Mouse (Mus musculus): ENCODE measurements at regions not wholly inside any gene's neighbourhood (a gene's known extent, or its start where the extent isn't known, plus 50 kb on each side); places are given as distances from the start of the nearest gene placed in this dataset.

DNA sequence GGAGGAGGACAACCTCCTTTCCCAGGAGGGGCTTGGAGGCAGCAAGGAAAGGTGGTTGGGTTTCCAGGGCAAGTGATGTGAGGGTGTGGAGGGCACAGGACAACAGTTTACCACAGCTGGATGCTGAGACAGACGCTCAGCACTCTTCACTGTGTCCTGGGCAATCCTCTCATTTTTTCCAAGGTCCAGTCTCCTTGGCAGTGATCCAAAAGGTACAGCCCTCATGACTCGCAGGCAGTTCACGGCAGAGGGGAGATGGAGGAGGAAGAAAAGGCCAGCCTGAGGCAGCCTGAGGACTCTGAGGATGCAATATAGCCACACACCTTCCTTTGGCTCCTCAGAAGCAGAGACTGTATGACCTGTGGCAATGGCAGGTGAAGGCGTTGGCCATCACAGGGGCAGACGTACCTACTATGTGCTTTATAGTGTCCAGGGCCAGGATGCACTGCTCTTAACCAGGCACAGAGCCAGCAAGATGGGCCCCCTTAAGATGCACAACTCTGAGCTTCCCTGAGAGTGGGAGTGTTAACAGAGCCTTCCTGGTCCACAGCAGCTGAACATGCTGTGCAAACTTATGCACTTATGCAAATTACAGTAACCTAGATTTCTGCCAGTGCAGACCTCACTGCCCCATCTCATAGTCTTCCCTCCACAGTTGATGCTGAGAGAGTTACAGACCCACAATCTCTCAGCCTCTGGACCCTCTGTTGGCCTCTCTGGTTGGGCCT, 181.2 kb downstream of the Glrx3 start:
- no peak for ATAC-seq (ENCODE audit: low FRiP score)
- no peaks in the 10 kb centered on the region for H3K27me3 ChIP-seq (ENCODE audit: control insufficient read depth, insufficient read depth, low read length)
- DNase-seq (ENCODE audit: low spot score), result no peak
- no peak overlapping the region for H3K4me2 ChIP-seq (replicated peaks)
- no peak overlapping the region for H3K9ac ChIP-seq
- no peaks in the 10 kb centered on the region for H3K9me3 ChIP-seq (ENCODE audit: control insufficient read depth, low read length)
- 69% methylated on average over 5 of the region's 5 CpGs for WGBS
- H3K4me1 ChIP-seq (replicated peaks; ENCODE audit: control insufficient read depth, insufficient read depth, low read length), result no peaks in the 10 kb centered on the region; the same call in 1 of the 2 replicates
- no peak overlapping the region for H3K27ac ChIP-seq
- H3K36me3 ChIP-seq (replicated peaks; ENCODE audit: control insufficient read depth, insufficient read depth), result no peaks in the 10 kb centered on the region
- no peak overlapping the region for H3K4me3 ChIP-seq (replicated peaks; ENCODE audit: low read length)

DNA sequence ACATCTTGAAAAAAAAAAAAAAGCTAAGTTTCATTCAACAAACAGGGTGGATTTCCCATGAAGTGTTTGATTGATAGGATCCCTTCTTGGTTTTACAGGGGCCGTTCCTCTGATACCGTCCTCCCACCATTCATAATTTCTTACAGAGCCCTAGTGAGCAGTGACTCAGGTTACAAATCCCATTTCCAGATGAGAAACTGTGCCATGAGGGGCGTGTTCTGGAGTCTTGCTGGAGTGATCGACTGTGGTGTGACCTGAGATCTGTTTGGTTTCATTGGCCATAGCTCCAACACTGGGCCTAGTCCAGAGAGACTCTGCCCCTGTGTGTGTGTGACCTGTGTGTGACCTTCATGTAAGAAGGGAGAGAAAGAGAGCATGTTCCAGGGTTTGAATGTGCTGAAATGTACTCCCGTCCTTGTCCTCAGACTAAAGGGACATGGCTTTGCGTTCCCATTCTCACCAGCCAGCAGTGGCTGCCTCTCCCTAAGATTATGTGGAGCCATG, 181.9 kb downstream of the Glrx3 start:
- no peak for DNase-seq (ENCODE audit: low spot score)
- Histone ChIP-seq H3K4me1 (replicated peaks; ENCODE audit: control insufficient read depth, insufficient read depth, low read length) (no peaks in the 10 kb centered on the region; the same call in 1 of the 2 replicates), H3K27me3 (ENCODE audit: control insufficient read depth, insufficient read depth, low read length) (no peaks in the 10 kb centered on the region), H3K27ac (no peak overlapping the region), H3K36me3 (replicated peaks; ENCODE audit: control insufficient read depth, insufficient read depth) (no peaks in the 10 kb centered on the region), H3K4me3 (replicated peaks; ENCODE audit: low read length) (no peak overlapping the region), H3K4me2 (replicated peaks) (no peak overlapping the region), H3K9ac (no peak overlapping the region), H3K9me3 (ENCODE audit: control insufficient read depth, low read length) (no peaks in the 10 kb centered on the region)
- WGBS, result 78% methylated on average over 6 of the region's 6 CpGs
- ATAC-seq (ENCODE audit: low FRiP score), result no peak

DNA sequence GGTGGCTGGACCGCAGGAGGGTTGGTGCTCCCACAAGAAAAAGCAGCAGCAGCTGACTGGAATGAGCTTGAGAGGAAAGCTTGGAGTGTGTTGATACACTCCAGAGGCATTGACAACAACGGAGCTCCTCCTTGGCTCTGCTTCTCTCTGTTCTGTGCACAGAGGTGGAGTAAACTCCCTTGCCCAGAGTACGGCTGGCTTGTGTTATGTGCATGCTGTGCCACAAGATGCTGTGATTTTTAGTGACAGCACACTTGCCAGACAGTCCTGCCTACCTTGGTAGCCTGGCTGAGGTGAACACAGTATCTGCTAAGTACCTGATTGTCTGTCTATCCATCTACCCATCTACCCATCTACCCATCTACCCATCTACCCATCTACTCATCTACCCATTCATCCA, 190.9 kb downstream of the Glrx3 start:
- 91% methylated on average over 3 of the region's 3 CpGs for WGBS
- no peaks in the 10 kb centered on the region for H3K36me3 ChIP-seq (replicated peaks; ENCODE audit: control insufficient read depth, insufficient read depth)
- H3K4me2 ChIP-seq (replicated peaks), result no peak overlapping the region
- H3K4me3 ChIP-seq (replicated peaks; ENCODE audit: low read length), result no peak overlapping the region
- H3K9ac ChIP-seq, result no peak overlapping the region
- H3K27ac ChIP-seq, result no peak overlapping the region
- H3K27me3 ChIP-seq (ENCODE audit: control insufficient read depth, insufficient read depth, low read length), result no peaks in the 10 kb centered on the region
- DNase-seq (ENCODE audit: low spot score), result no peak
- H3K4me1 ChIP-seq (replicated peaks; ENCODE audit: control insufficient read depth, insufficient read depth, low read length), result no peaks in the 10 kb centered on the region
- H3K9me3 ChIP-seq (ENCODE audit: control insufficient read depth, low read length), result no peaks in the 10 kb centered on the region
- no peak for ATAC-seq (ENCODE audit: low FRiP score)

DNA sequence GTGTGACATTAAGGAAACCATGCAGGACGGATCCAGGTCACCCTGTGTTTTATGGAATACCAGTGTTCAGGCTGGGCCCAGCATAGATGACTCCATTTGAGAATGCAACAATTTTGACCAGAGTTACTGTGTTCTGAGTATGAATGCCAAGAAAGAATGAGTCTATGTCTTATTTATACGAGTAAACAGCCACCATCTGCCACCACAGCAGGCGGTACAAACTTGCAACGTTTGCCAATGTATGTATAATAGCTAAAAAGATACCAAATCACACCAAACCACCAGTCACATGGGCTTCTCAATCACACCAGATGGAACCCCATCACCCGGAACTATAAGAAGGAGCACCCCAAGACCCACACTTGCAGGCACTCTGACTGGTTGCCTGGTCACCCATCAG, 192.1 kb downstream of the Glrx3 start:
- ATAC-seq (ENCODE audit: low FRiP score) (no peak), DNase-seq (ENCODE audit: low spot score) (no peak)
- H3K9me3 ChIP-seq (ENCODE audit: control insufficient read depth, low read length), result no peaks in the 10 kb centered on the region
- H3K4me1 ChIP-seq (replicated peaks; ENCODE audit: control insufficient read depth, insufficient read depth, low read length), result no peaks in the 10 kb centered on the region
- WGBS, result 89% methylated on average over 5 of the region's 5 CpGs
- no peak overlapping the region for H3K9ac ChIP-seq
- H3K27ac ChIP-seq, result no peak overlapping the region
- H3K4me2 ChIP-seq (replicated peaks), result no peak overlapping the region
- H3K4me3 ChIP-seq (replicated peaks; ENCODE audit: low read length), result no peak overlapping the region
- no peaks in the 10 kb centered on the region for H3K36me3 ChIP-seq (replicated peaks; ENCODE audit: control insufficient read depth, insufficient read depth)
- H3K27me3 ChIP-seq (ENCODE audit: control insufficient read depth, insufficient read depth, low read length), result no peaks in the 10 kb centered on the region

DNA sequence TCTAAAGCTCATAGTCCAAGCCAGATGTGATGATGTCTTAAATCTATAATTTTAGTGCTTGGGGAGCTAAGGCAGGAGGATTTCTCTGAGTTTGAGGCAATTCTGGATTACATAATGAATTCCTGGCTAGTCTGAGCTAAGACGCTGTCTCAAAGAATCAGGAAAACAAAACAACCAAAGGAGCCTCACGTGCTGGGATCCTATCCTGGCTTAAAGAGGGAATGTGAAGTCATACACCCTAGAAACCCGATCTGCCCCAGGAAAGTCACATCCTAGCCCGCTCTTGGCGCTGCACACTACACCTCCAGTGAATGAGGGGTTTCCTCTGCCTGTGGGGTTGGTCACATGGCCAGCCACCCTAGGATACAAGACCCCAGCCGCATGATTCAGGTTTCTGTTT, 211.2 kb downstream of the Glrx3 start:
- DNase-seq (ENCODE audit: low spot score) (no peak), ATAC-seq (ENCODE audit: low FRiP score) (no peak)
- Histone ChIP-seq H3K4me2 (replicated peaks) (no peak overlapping the region), H3K36me3 (replicated peaks; ENCODE audit: control insufficient read depth, insufficient read depth) (no peaks in the 10 kb centered on the region), H3K27ac (no peak overlapping the region), H3K27me3 (ENCODE audit: control insufficient read depth, insufficient read depth, low read length) (no peaks in the 10 kb centered on the region), H3K9me3 (ENCODE audit: control insufficient read depth, low read length) (no peaks in the 10 kb centered on the region), H3K4me1 (replicated peaks; ENCODE audit: control insufficient read depth, insufficient read depth, low read length) (0 out of 2 replicates have a peak, but pooled peaks cover 4% of the 10 kb centered on the region), H3K9ac (no peak overlapping the region), H3K4me3 (replicated peaks; ENCODE audit: low read length) (no peak overlapping the region)
- 69% methylated on average over 6 of the region's 6 CpGs for WGBS

DNA sequence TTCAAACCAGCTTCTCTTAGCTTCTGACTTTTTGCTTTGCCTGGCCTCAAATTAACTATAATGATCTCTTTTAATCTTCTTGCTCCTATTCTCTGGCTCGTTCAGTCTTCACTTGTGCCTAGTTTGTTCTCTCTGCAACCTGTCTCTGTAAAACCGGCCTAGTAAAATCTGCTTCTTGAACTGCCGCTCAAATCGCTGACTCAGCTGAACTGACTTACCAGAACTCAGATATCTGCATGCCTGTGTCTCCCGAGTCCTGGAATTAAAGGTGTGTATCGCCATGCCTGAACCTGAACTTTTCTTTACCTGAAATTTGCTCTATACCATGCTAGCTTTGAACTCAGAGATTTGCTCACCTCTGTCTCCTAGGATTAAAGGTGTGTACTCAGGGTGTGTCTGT, 212.2 kb downstream of the Glrx3 start:
- Histone ChIP-seq H3K9ac (no peak overlapping the region), H3K36me3 (replicated peaks; ENCODE audit: control insufficient read depth, insufficient read depth) (no peaks in the 10 kb centered on the region), H3K27ac (no peak overlapping the region), H3K27me3 (ENCODE audit: control insufficient read depth, insufficient read depth, low read length) (no peaks in the 10 kb centered on the region), H3K4me2 (replicated peaks) (no peak overlapping the region), H3K9me3 (ENCODE audit: control insufficient read depth, low read length) (no peaks in the 10 kb centered on the region), H3K4me1 (replicated peaks; ENCODE audit: control insufficient read depth, insufficient read depth, low read length) (0 out of 2 replicates have a peak, but pooled peaks cover 4% of the 10 kb centered on the region), H3K4me3 (replicated peaks; ENCODE audit: low read length) (no peak overlapping the region)
- ATAC-seq (ENCODE audit: low FRiP score), result no peak
- DNase-seq (ENCODE audit: low spot score), result no peak
- 89% methylated on average over 6 of the region's 6 CpGs for WGBS

DNA sequence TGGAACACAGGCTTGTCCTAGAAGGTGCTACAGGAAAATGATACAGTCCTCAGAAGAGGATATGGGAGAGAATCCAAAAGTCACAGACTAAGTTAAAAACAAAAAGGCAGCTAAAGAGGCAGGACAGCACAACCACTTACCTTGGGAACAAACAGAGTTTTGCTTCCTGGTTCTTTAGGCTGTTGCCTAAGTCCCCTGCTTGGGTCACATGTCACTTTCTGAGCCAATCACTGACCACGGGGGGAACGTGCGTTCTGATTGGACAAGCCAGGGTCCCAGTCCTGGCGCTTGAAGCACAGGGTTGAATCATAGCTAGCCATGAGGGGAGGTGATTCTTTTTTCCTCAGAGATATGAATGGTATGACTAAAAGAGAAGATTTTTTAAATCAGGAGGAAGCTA, 216.4 kb downstream of the Glrx3 start:
- Histone ChIP-seq H3K36me3 (replicated peaks; ENCODE audit: control insufficient read depth, insufficient read depth) (no peaks in the 10 kb centered on the region), H3K27me3 (ENCODE audit: control insufficient read depth, insufficient read depth, low read length) (no peaks in the 10 kb centered on the region), H3K9ac (no peak overlapping the region), H3K4me3 (replicated peaks; ENCODE audit: low read length) (no peak overlapping the region), H3K4me1 (replicated peaks; ENCODE audit: control insufficient read depth, insufficient read depth, low read length) (0 out of 2 replicates have a peak, but pooled peaks cover 4% of the 10 kb centered on the region), H3K9me3 (ENCODE audit: control insufficient read depth, low read length) (no peaks in the 10 kb centered on the region), H3K4me2 (replicated peaks) (no peak overlapping the region), H3K27ac (no peak overlapping the region)
- no peak for ATAC-seq (ENCODE audit: low FRiP score)
- no peak for DNase-seq (ENCODE audit: low spot score)
- WGBS, result 97% methylated on average over 4 of the region's 4 CpGs

DNA sequence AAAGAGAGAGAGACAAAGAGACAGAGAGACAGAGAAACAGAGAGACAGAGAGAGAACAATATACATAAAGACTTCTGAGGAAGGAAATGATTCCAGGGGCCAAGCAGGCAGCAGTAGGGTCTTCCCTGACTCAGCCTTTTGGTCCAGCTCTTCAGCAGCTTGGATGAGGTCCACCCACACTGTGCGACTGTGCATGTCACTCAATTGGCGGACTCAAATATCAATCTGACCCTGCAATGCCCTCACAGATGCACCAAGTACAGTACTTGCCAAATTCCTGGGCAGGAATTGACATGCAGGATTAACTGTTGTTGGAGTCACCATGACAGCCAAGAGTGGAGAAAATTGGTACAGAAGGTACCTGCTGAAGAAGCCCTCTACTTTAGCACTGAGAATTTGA, 229.8 kb downstream of the Glrx3 start:
- H3K27me3 ChIP-seq (ENCODE audit: control insufficient read depth, insufficient read depth, low read length), result no peaks in the 10 kb centered on the region
- H3K4me1 ChIP-seq (replicated peaks; ENCODE audit: control insufficient read depth, insufficient read depth, low read length), result no peaks in the 10 kb centered on the region
- ATAC-seq (ENCODE audit: low FRiP score) (no peak), DNase-seq (ENCODE audit: low spot score) (no peak)
- H3K9ac ChIP-seq, result no peak overlapping the region
- no peak overlapping the region for H3K27ac ChIP-seq
- H3K9me3 ChIP-seq (ENCODE audit: control insufficient read depth, low read length), result no peaks in the 10 kb centered on the region
- no peak overlapping the region for H3K4me2 ChIP-seq (replicated peaks)
- H3K36me3 ChIP-seq (replicated peaks; ENCODE audit: control insufficient read depth, insufficient read depth), result no peaks in the 10 kb centered on the region
- H3K4me3 ChIP-seq (replicated peaks; ENCODE audit: low read length), result no peak overlapping the region
- WGBS, result 88% methylated on average over 2 of the region's 2 CpGs

DNA sequence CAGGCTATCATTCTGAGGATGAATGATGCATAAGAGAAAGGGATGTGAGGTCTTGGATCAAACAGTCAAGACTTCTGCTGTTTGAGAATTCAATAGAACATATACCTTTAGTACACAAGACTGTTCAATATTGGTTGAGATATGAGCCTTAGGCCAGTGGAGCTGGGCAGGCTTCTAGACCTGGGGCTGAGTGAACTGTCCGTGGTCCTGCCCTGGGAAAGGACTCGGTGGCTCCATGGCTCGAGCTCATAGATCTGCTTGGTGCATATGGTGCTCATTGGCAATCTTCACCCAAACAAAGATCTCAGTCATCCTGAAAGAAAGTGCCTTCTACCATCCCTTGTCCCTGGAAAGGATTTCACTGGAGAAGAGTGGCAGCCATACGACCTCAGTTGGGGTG, 233.7 kb downstream of the Glrx3 start:
- H3K4me1 ChIP-seq (replicated peaks; ENCODE audit: control insufficient read depth, insufficient read depth, low read length), result no peaks in the 10 kb centered on the region
- H3K4me3 ChIP-seq (replicated peaks; ENCODE audit: low read length), result no peak overlapping the region
- H3K4me2 ChIP-seq (replicated peaks), result no peak overlapping the region
- 59% methylated on average over 4 of the region's 4 CpGs for WGBS
- DNase-seq (ENCODE audit: low spot score), result no peak
- H3K36me3 ChIP-seq (replicated peaks; ENCODE audit: control insufficient read depth, insufficient read depth), result no peaks in the 10 kb centered on the region
- H3K27me3 ChIP-seq (ENCODE audit: control insufficient read depth, insufficient read depth, low read length), result no peaks in the 10 kb centered on the region
- no peaks in the 10 kb centered on the region for H3K9me3 ChIP-seq (ENCODE audit: control insufficient read depth, low read length)
- no peak overlapping the region for H3K27ac ChIP-seq
- no peak overlapping the region for H3K9ac ChIP-seq
- no peak for ATAC-seq (ENCODE audit: low FRiP score)

DNA sequence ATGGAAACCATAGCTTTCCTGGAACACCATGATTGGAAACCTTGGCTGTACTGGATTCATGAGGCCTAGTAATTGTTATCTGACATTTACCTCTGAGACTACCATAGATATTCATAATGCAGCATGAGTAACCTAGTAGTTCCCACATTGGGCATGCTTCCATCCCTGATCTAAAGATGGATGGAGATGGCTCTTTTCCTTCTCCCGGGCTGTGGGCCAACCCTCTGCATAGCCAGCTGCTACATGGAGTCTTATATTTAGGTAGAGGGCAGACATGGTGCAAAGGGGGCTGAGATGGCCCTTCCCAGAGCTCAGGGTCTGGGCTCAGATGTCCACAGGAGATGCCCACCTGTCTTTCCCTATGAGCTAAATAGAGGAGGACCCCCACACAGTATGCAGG, 237.2 kb downstream of the Glrx3 start:
- Histone ChIP-seq H3K4me2 (replicated peaks) (no peak overlapping the region), H3K27me3 (ENCODE audit: control insufficient read depth, insufficient read depth, low read length) (no peaks in the 10 kb centered on the region), H3K9ac (no peak overlapping the region), H3K4me3 (replicated peaks; ENCODE audit: low read length) (no peak overlapping the region), H3K36me3 (replicated peaks; ENCODE audit: control insufficient read depth, insufficient read depth) (no peaks in the 10 kb centered on the region), H3K4me1 (replicated peaks; ENCODE audit: control insufficient read depth, insufficient read depth, low read length) (no peaks in the 10 kb centered on the region), H3K9me3 (ENCODE audit: control insufficient read depth, low read length) (no peaks in the 10 kb centered on the region), H3K27ac (no peak overlapping the region)
- 90% methylated on average over 1 of the region's 1 CpGs for WGBS
- DNase-seq (ENCODE audit: low spot score) (no peak), ATAC-seq (ENCODE audit: low FRiP score) (no peak)
